Mouse (Mus musculus): ENCODE measurements at regions not wholly inside any gene's neighbourhood (a gene's known extent, or its start where the extent isn't known, plus 50 kb on each side); places are given as distances from the start of the nearest gene placed in this dataset.

GRCm38 (mm10) chr15:62272755-62273154 lies 1349.9 kb upstream of the A1bg start:
- no peak for TF ChIP-seq POLR2A (IDR thresholded peaks at IDR 0.05; ENCODE audit: insufficient read length, low read depth)
- no peak for TF ChIP-seq MAX (IDR thresholded peaks at IDR 0.05; ENCODE audit: low read depth)
- TF ChIP-seq POLR2AphosphoS2 (IDR thresholded peaks at IDR 0.05; ENCODE audit: insufficient read length, low read depth), result no peak
- TF ChIP-seq REST (IDR thresholded peaks at IDR 0.05; ENCODE audit: insufficient read depth, insufficient read length), result no peak
- TF ChIP-seq E2F4 (IDR thresholded peaks at IDR 0.05; ENCODE audit: insufficient read depth), result no peak
- TF ChIP-seq MYOG (IDR thresholded peaks at IDR 0.05; ENCODE audit: control insufficient read depth in 1 of 3, insufficient read depth in 1 of 3, insufficient read length in 2 of 3, low read depth in 2 of 3), result no peak
- TF ChIP-seq TCF12 (IDR thresholded peaks at IDR 0.05; ENCODE audit: insufficient read depth, poor library complexity, severe bottlenecking), result no peak
- no peak for TF ChIP-seq MYOD1 (IDR thresholded peaks at IDR 0.05; ENCODE audit: control insufficient read depth in 1 of 3, insufficient read length in 2 of 3, low read depth in 2 of 3)
- no peak for TF ChIP-seq USF1 (IDR thresholded peaks at IDR 0.05; ENCODE audit: low read depth)
- TF ChIP-seq SRF (IDR thresholded peaks at IDR 0.05; ENCODE audit: control insufficient read depth, insufficient read length, low read depth), result no peak
- no peak for TF ChIP-seq CEBPB (IDR thresholded peaks at IDR 0.05; ENCODE audit: insufficient read depth, poor library complexity, severe bottlenecking)
